In genomic region chr16:90322850-90323528, GRCm38 (mm10) we compare ENCODE assay signal across 8 mouse cellular contexts. TPM values are rescaled to one million over a fixed set of nuclear protein-coding genes. Genes with fewer than 3 reads are reported as not detected.
A peak's percentile ranks its signal among the peaks of the same experiment; 100 is the strongest.
DNase-seq lines count a peak whose midpoint lies in the region; ATAC-seq and TF ChIP-seq lines count a peak whose summit lies in the region.

No protein-coding gene starts in this region.

- no peak for TF ChIP-seq POLR2A in bone marrow, adult 2 months (IDR thresholded peaks at IDR 0.05; ENCODE audit: borderline replicate concordance, control insufficient read depth, low read depth, low read length)
- no peak for TF ChIP-seq POLR2A in liver, adult 2 months (IDR thresholded peaks at IDR 0.05; ENCODE audit: extremely low read depth, insufficient read depth, low read length)

- no peaks in the 10 kb centered on the region for H3K36me3 ChIP-seq in C2C12 (ENCODE audit: control insufficient read depth, insufficient read depth)
- H3K36me3 ChIP-seq in embryonic facial prominence, embryonic 14.5 days (ENCODE audit: control insufficient read depth, insufficient read depth, low read length): no peaks in the 10 kb centered on the region
- no peaks in the 10 kb centered on the region for H3K36me3 ChIP-seq in heart, embryonic 12.5 days
- H3K36me3 ChIP-seq in kidney, postnatal 0 days (ENCODE audit: insufficient read depth, low read length): no peaks in the 10 kb centered on the region
- no peaks in the 10 kb centered on the region for H3K36me3 ChIP-seq in liver, adult 2 months (ENCODE audit: control insufficient read depth, insufficient read depth, low read length)
- no peaks in the 10 kb centered on the region for H3K36me3 ChIP-seq in stomach, embryonic 15.5 days

- no peak overlapping the region for H3K9ac ChIP-seq in embryonic facial prominence, embryonic 14.5 days (ENCODE audit: low read depth, low read length)
- no peak overlapping the region for H3K9ac ChIP-seq in heart, embryonic 12.5 days
- no peak overlapping the region for H3K9ac ChIP-seq in kidney, postnatal 0 days (ENCODE audit: low read depth, low read length)
- no peak overlapping the region for H3K9ac ChIP-seq in liver, adult 2 months (ENCODE audit: low read depth, low read length)
- no peak overlapping the region for H3K9ac ChIP-seq in stomach, embryonic 15.5 days

- no peaks in the 10 kb centered on the region for H3K9me3 ChIP-seq in embryonic facial prominence, embryonic 14.5 days (ENCODE audit: control insufficient read depth, low read length)
- H3K9me3 ChIP-seq in heart, embryonic 12.5 days (replicated peaks): no peaks in the 10 kb centered on the region
- H3K9me3 ChIP-seq in kidney, postnatal 0 days (replicated peaks; ENCODE audit: low read length): no peaks in the 10 kb centered on the region
- H3K9me3 ChIP-seq in stomach, embryonic 15.5 days: no peaks in the 10 kb centered on the region

- H3K4me2 ChIP-seq in embryonic facial prominence, embryonic 14.5 days (ENCODE audit: low read depth, low read length): no peak overlapping the region
- peak overlapping the region; percentile 21; the same call in 1 of the 2 replicates for H3K4me2 ChIP-seq in heart, embryonic 12.5 days
- H3K4me2 ChIP-seq in kidney, postnatal 0 days (ENCODE audit: low read length): no peak overlapping the region
- H3K4me2 ChIP-seq in stomach, embryonic 15.5 days: no peak overlapping the region

- H3K4me1 ChIP-seq in bone marrow, adult 2 months (ENCODE audit: control insufficient read depth, insufficient read depth, low read length): no peaks in the 10 kb centered on the region
- no peaks in the 10 kb centered on the region for H3K4me1 ChIP-seq in embryonic facial prominence, embryonic 14.5 days (ENCODE audit: control insufficient read depth, insufficient read depth, low read length)
- peaks cover 4% of the 10 kb centered on the region; the same call in 1 of the 2 replicates for H3K4me1 ChIP-seq in heart, embryonic 12.5 days (replicated peaks)
- H3K4me1 ChIP-seq in kidney, postnatal 0 days (replicated peaks; ENCODE audit: insufficient read depth, low read length): no peaks in the 10 kb centered on the region
- no peaks in the 10 kb centered on the region for H3K4me1 ChIP-seq in liver, adult 2 months (ENCODE audit: control insufficient read depth, insufficient read depth, low read length)
- no peaks in the 10 kb centered on the region for H3K4me1 ChIP-seq in stomach, embryonic 15.5 days

- H3K79me2 ChIP-seq in C2C12 (ENCODE audit: control insufficient read depth, insufficient read depth): no peaks in the 10 kb centered on the region
- no peaks in the 10 kb centered on the region for H3K79me2 ChIP-seq in liver, adult 2 months (ENCODE audit: control insufficient read depth, insufficient read depth, low read length)

- H3K27ac ChIP-seq in bone marrow, adult 2 months (ENCODE audit: control insufficient read depth, insufficient read depth, low read depth, low read length, poor library complexity): no peak overlapping the region
- H3K27ac ChIP-seq in embryonic facial prominence, embryonic 14.5 days (replicated peaks; ENCODE audit: low read depth, low read length): no peak overlapping the region
- no peak overlapping the region for H3K27ac ChIP-seq in heart, embryonic 12.5 days (ENCODE audit: poor library complexity, severe bottlenecking)
- no peak overlapping the region for H3K27ac ChIP-seq in kidney, postnatal 0 days
- no peak overlapping the region for H3K27ac ChIP-seq in liver, adult 2 months (replicated peaks; ENCODE audit: insufficient read depth, low read depth, low read length)
- no peak overlapping the region for H3K27ac ChIP-seq in stomach, embryonic 15.5 days

- peak; percentile 89 for DNase-seq in embryonic facial prominence, embryonic 14.5 days (ENCODE audit: low spot score)
- DNase-seq in kidney, postnatal 0 days (ENCODE audit: low spot score): peak; percentile 88
- DNase-seq in liver, adult 2 months (ENCODE audit: extremely low read depth, low read depth, low spot score): peak; percentile 59
- peak; percentile 82 for DNase-seq in neural tube, embryonic 10.5 days (ENCODE audit: extremely low spot score, low spot score)

- H3K79me3 ChIP-seq in C2C12 (ENCODE audit: low read depth): no peaks in the 10 kb centered on the region

- H3K4me3 ChIP-seq in C2C12 (ENCODE audit: insufficient read depth, poor library complexity, severe bottlenecking): no peak overlapping the region
- H3K4me3 ChIP-seq in bone marrow, adult 2 months (replicated peaks; ENCODE audit: control insufficient read depth, low read depth, low read length): no peak overlapping the region
- H3K4me3 ChIP-seq in embryonic facial prominence, embryonic 14.5 days (ENCODE audit: low read depth, low read length): no peak overlapping the region
- H3K4me3 ChIP-seq in heart, embryonic 12.5 days: no peak overlapping the region
- no peak overlapping the region for H3K4me3 ChIP-seq in kidney, postnatal 0 days (replicated peaks; ENCODE audit: low read depth, low read length)
- H3K4me3 ChIP-seq in liver, adult 2 months (ENCODE audit: insufficient read depth, low read depth, low read length): no peak overlapping the region
- no peak overlapping the region for H3K4me3 ChIP-seq in stomach, embryonic 15.5 days (replicated peaks)

- peaks cover 9% of the 10 kb centered on the region for H3K27me3 ChIP-seq in C2C12 (ENCODE audit: control insufficient read depth, insufficient read depth, insufficient read length)
- no peaks in the 10 kb centered on the region for H3K27me3 ChIP-seq in embryonic facial prominence, embryonic 14.5 days (replicated peaks; ENCODE audit: control insufficient read depth, insufficient read depth, low read length)
- no peaks in the 10 kb centered on the region for H3K27me3 ChIP-seq in heart, embryonic 12.5 days (replicated peaks)
- H3K27me3 ChIP-seq in kidney, postnatal 0 days (ENCODE audit: insufficient read depth, low read length): no peaks in the 10 kb centered on the region
- 0 out of 2 replicates have a peak, but pooled peaks cover 2% of the 10 kb centered on the region for H3K27me3 ChIP-seq in liver, adult 2 months (ENCODE audit: control insufficient read depth, insufficient read depth, low read length)
- no peaks in the 10 kb centered on the region for H3K27me3 ChIP-seq in stomach, embryonic 15.5 days (replicated peaks)

- H3ac ChIP-seq in C2C12 (ENCODE audit: control insufficient read depth, insufficient read length, low read depth): no peak overlapping the region

- peak; percentile 70 for ATAC-seq in embryonic facial prominence, embryonic 14.5 days (ENCODE audit: low read depth)
- ATAC-seq in heart, embryonic 12.5 days (ENCODE audit: insufficient number of reproducible peaks, low FRiP score): peak; percentile 33; the same call in 1 of the 2 replicates
- ATAC-seq in kidney, postnatal 0 days (replicated peaks; ENCODE audit: low FRiP score, low read depth): peak; percentile 65
- peak; percentile 47 for ATAC-seq in stomach, embryonic 15.5 days (ENCODE audit: insufficient read depth, low FRiP score, low read depth)

- 23% methylated on average over 8 of the region's 8 CpGs for WGBS in bone marrow, adult 2 months
- WGBS in embryonic facial prominence, embryonic 14.5 days: 29% methylated on average over 8 of the region's 8 CpGs
- 27% methylated on average over 8 of the region's 8 CpGs for WGBS in heart, embryonic 12.5 days
- WGBS in kidney, postnatal 0 days: 35% methylated on average over 8 of the region's 8 CpGs
- 23% methylated on average over 8 of the region's 8 CpGs for WGBS in liver, adult 2 months
- 29% methylated on average over 8 of the region's 8 CpGs for WGBS in stomach, embryonic 15.5 days

- peak; percentile 60 for TF ChIP-seq CTCF in C2C12 (IDR thresholded peaks at IDR 0.05; ENCODE audit: control insufficient read depth, insufficient read depth, insufficient read length)
- peak; percentile 89 for TF ChIP-seq CTCF in bone marrow, adult 2 months (IDR thresholded peaks at IDR 0.05; ENCODE audit: control insufficient read depth, insufficient read depth, low read length)
- TF ChIP-seq CTCF in kidney, postnatal 0 days (IDR thresholded peaks at IDR 0.05; ENCODE audit: low read depth): peak; percentile 92
- peak; percentile 95 for TF ChIP-seq CTCF in liver, adult 2 months (IDR thresholded peaks at IDR 0.05; ENCODE audit: low read depth, low read length)

TF ChIP-seq in C2C12, 6 proteins besides CTCF, POLR2A, EP300 and RAD21:
- TF ChIP-seq MYOD1 (IDR thresholded peaks at IDR 0.05; ENCODE audit: control insufficient read depth, insufficient read length, low read depth) (no peak), FOSL1 (IDR thresholded peaks at IDR 0.05; ENCODE audit: insufficient read depth, low read length, poor library complexity, severe bottlenecking) (no peak), MAX (IDR thresholded peaks at IDR 0.05) (no peak), CEBPB (IDR thresholded peaks at IDR 0.05; ENCODE audit: low read depth) (no peak), USF1 (IDR thresholded peaks at IDR 0.05; ENCODE audit: low read depth) (no peak), MYOG (IDR thresholded peaks at IDR 0.05; ENCODE audit: control insufficient read depth, extremely low read depth, insufficient read length) (no peak)

RNA-seq across cellular contexts. Expression of gene Scaf4, which starts 38.7 kb away (rescaled TPM):
- 16.2 TPM for polyA plus RNA-seq in C2C12 (2012; fragmentation: generic; extraction: Trizol)
- 27.2 and 30.0 TPM in 2 replicates for polyA plus RNA-seq in bone marrow, adult 2 months (2011; ENCODE audit: insufficient read depth, insufficient read length, low replicate concordance, missing spikeins)
- 23.6 and 25.4 TPM in 2 replicates for polyA plus RNA-seq in embryonic facial prominence, embryonic 14.5 days (2014; fragmentation: Nextera tagmentation; extraction: Ambion mirVana)
- polyA plus RNA-seq in heart, embryonic 12.5 days (2016; fragmentation: Nextera tagmentation; extraction: Ambion mirVana): 27.3 and 29.7 TPM in 2 replicates
- 17.3 and 18.1 TPM in 2 replicates for polyA plus RNA-seq in kidney, postnatal 0 days (2015; fragmentation: Nextera tagmentation; extraction: Ambion mirVana)
- 8.2 and 10.7 TPM in 2 replicates for total RNA-seq in liver, adult 2 months (2014; rRNA removed)
- polyA plus RNA-seq in liver, adult 2 months (2012; rRNA removed): 14.7 and 20.9 TPM in 2 replicates
- 22.2 and 25.6 TPM in 2 replicates for polyA plus RNA-seq in stomach, embryonic 15.5 days (2015; fragmentation: Nextera tagmentation; extraction: Ambion mirVana)
